Mouse (Mus musculus): ENCODE results near the gene Atp6ap1l. TPM values are rescaled to one million over a fixed set of nuclear protein-coding genes. Genes with fewer than 3 reads are reported as not detected.

The Atp6ap1l gene
- not detected for polyA plus RNA-seq (2015; fragmentation: Illumina TruSeq; extraction: RNeasy Lipid Tissue Mini Kit (QIAGEN cat#74804); ENCODE audit: insufficient read depth, low replicate concordance)

DNA sequence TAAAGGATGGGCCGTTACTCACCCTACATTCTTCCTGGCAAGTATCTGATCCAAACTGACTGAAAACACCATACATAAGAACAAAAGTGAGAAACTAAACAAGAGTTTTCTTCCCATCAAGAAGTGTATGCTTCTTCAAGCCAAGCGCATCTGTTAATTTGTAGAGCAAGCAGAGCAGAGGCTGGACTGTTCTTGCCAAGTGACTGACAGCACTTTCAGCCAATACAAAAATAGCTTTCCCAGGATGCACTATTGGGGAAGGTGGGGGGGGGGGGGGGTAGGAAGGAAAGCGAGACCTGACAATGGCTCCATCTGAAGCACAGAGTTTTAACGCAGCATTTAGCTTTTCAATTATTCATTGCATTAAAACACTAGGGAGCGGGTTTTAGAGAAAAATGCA is at the start of gene Atp6ap1l:
TSS of gene Atp6ap1l (minus strand) at position 180 of the 400 bp plus-strand sequence.

DNA sequence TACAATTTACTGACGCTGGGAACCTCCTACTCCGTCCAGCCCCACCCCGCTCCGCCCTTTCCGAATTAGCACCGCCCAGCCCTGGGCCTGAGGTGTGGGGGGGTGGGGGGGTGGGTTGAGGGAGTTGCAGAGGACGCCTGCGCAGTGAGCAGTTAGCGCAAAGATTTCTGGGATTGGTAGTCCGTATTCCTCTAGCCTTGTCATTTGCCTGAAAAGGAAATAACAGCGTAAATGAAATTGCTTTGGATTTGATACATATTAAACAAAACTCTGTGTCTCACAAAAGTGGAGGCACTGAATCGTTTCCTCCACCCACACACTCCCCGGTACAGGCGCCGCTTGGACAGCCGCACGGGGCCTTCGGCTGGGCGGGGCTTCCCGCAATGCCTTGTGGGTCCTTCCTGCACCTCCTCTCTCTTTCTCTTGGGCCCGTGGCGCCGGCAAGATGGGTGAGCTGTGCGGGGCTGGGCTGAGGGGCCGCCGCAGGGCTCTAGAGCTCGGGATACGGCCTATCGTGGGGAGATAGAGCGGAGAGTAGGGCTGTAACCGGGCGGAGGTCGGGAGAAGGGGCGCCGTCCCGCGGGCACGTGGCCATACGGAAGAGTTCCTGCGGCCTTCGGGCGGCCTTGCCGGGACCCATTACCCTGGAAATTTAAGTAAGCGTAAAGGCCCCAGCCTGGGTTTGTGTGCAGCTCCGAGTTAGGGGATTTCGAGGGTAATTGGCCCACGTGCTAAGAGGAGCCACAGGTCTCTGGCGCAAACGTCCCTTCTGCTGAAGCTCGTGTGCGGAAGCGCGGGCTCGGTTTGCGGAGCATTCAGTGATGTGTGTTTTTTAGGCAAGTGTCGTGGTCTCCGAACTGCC is 17.8 kb upstream of the Atp6ap1l start, which contains the start of gene Rps23:
TSS of gene Rps23 (plus strand) at position 208 of the 862 bp plus-strand sequence.

Other genes with a start within 250 kb of the Atp6ap1l start
- 2,964 TPM for gene Rps23, start 17.6 kb upstream of the Atp6ap1l start, polyA plus RNA-seq (2015; fragmentation: Illumina TruSeq; extraction: RNeasy Lipid Tissue Mini Kit (QIAGEN cat#74804); ENCODE audit: insufficient read depth, low replicate concordance)